Mouse (Mus musculus): ENCODE measurements at regions not wholly inside any gene's neighbourhood (a gene's known extent, or its start where the extent isn't known, plus 50 kb on each side); places are given as distances from the start of the nearest gene placed in this dataset.
"Not testable (repeated sequence)": the region's sequence is repeated elsewhere in the genome, so short reads cannot be mapped to it uniquely, and the experiment has no call there.

DNA sequence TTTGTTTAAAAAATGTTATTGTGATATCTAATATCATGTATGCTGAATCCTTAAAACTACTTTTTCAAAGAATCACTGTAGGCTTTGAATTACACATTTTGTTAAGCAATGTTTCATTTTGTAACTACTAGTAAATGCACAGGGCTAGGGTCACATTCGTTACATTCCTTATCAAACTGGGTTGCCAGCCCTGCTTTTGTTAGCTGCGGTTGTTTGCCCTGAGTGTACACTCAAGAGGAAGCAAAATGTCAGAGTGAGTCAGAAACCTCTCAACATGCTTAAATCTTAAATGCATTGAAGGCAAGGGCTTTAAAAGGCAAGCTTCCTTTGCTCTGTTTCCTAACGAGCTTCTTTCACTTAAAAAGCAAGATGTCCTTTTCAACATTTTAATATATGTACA, 193.6 kb upstream of the Daam1 start:
- intact Hi-C loops (cut with DNase I; ENCODE audit: low total_unique reads): no loop called here
- no peak for DNase-seq

DNA sequence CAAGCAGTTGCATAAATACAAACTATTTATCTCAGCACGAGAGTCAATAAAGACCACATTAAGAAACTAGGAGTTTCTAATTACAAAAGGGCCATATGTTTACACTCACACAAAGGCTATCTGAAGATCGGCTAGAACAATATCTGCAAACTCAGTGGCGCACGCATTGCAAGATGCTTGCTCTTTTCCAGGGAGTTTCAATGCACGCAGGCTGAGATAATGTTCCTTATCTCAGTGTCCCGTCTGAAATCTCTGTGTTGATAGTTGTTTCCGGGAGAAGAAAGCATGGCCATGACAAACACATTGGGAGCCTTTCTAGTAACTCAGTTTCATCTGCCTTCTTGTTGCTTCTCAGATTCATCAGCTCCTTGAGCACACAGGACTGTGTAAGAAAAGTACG, 192.6 kb upstream of the Daam1 start:
- DNase-seq: no peak
- intact Hi-C loops (cut with DNase I; ENCODE audit: low total_unique reads): no loop called here

DNA sequence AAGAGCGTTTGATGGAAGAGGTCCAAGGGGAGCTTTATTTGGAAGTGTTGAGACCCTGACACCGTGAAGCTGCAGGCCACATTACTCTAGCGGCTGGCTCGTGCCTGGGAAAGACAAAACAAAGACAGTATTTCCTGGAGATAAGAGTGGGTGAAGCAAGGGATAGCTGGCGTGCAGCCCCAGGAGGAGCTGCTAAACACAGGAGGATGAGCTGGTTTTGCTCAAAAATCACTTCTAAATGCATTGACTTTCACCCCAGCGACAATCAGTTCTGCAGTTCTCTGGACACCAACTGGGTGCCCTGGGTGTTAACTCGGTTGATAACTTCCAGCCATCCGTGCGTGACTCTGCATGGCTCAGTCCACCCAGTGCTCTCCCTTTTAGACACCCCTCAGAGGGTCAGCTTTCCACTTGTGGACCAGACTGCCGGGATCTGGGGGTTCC, 190.8 kb upstream of the Daam1 start:
- intact Hi-C loops (cut with DNase I; ENCODE audit: low total_unique reads): no loop called here
- DNase-seq: peak; percentile 26

DNA sequence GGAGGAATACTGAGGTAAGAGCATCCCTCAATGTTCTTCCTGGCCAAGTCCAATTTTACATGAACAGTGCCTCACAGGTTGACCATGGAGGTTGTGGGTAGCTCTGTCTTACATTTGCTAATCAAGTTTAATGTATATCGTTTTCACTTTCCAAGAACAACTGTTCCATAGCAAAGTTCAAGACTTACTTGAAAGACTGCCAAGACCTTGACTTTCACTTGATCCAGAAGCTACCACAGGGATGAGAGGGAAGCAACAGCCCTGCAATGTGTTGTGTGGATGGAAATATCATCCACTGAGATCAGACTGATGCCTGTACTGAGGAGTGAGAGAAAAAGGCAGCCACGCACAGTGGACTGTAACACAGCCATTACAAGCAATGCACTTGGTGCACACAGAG, 189.4 kb upstream of the Daam1 start:
- intact Hi-C loops (cut with DNase I; ENCODE audit: low total_unique reads): no loop called here
- DNase-seq: no peak

DNA sequence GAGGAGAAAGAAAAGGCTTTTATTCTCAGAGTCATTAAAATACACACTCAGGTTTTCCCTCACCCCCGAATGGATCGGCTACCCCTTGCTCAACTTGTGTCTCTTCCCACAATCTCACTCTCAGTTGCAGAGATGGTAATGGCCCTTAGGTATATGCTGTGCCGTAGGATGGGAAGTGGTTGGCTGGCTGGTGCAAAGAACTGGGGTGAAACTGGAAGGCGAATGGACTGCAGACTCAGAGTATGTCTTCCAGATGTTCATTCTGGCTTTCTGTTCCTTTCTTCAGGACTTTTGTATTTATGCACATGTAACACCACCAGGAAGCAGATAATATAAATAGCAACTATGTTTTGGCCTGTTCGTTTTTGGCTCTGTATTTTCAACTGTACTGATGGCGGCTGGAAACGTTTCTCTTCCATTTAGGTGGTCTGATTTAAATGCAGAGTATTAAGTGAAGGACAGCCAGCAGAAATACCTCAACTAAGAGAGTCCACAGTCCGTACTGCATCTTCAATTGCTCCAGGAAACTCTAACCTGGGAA, 188.0 kb upstream of the Daam1 start:
- DNase-seq: no peak
- intact Hi-C loops (cut with DNase I; ENCODE audit: low total_unique reads): no loop called here

DNA sequence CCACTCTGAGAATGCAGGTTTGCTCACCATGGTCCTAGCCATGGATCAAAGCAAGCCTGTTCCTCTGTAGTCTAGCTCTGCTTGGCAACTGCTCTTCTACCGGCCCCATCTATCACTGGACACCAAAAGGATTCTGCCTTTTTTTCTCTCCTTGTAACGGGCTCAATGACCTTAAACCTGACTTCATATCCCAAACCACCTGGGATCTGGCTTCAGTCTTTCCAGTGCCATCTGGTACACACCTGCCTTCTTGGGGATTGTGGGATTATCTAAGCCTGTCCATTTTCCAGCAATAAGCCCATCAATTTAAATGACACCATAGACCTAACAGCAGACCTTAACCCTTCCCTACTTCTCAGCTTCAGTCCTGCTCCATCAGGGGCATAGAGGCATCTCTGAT, 179.6 kb upstream of the Daam1 start:
- no peak for DNase-seq

DNA sequence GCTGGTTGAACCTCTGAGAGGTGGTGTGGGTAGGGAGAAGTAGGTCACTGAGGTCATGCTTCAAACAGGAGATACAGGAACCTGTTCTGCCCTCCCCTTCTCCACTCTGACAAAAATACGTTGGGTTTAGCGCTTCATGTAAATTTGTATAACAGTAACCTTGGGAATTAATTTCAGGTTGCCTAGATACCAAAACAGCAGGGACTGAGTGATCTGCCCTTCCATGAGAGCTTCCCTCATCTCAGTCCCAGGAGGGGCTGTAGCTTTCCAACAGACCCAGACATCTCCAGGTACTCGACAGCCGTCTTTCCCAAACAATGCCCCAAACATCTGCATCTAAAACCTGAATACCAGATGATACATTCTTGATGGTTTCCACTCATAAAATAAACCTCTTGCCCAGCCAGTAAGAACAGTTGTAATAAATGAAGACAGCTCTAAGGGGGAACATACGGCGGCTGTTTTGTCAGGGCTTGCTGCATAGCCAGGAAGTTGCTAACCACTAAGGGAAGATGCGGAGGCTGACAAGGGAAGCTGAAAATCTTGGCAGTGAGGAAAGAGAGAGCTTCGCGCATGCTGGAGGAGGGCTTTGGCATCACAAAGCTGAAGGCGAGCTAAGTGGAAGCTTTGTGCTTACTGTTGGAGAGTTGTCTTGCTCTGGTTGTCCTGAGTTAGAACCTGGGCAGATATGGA, 137.4 kb upstream of the Daam1 start:
- intact Hi-C loops (cut with DNase I; ENCODE audit: low total_unique reads): no loop called here
- peak; percentile 16 for DNase-seq

More for the DNA sequence above, 179.6 kb upstream of the Daam1 start:
- intact Hi-C loops (cut with DNase I; ENCODE audit: low total_unique reads): no loop called here

DNA sequence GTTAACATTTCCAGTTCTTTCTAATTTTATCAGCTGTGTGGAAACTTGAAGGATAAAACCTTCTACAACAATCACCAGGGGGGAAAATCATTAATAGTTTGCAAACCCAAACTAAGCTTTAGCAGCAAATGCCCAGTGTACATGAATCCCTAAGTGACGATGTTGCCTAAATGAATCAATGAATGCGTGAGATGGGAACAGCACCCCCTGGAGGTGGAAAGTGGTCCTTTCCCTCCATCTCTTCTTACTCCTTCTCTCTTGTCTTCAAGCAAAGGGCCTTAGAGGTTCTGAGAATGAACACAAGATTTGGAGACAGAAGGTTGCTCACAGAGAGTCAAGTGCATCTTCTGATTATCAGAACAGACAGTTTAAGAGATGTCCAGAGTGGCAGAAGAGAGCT, 129.1 kb upstream of the Daam1 start:
- DNase-seq: peak; percentile 22
- intact Hi-C loops (cut with DNase I; ENCODE audit: low total_unique reads): loop anchor here (10.0 kb wide), 1 partner anchor 507 kb away; no protein-coding TSS in a partner anchor

DNA sequence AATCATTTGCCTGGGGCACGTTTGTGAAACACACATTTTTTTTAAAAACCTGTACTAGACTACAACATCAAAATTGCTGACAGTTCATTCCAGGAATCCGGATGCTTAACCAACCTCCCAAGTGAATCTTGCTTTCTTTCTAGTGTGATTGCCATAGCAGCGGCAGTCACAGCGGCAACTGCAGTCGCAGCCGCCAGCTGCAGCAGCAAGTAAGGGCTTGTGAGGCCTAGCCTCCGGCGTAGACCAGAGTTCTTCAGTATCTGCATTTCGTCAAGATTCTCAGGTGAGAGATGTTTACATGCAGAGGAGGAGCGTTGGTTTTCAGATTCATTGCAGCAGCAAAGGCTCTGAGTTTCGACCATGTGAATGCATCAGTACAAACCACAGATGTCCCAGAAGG, 128.7 kb upstream of the Daam1 start:
- DNase-seq: no peak
- intact Hi-C loops (cut with DNase I; ENCODE audit: low total_unique reads): loop anchor here (10.0 kb wide), 1 partner anchor 507 kb away; no protein-coding TSS in a partner anchor

DNA sequence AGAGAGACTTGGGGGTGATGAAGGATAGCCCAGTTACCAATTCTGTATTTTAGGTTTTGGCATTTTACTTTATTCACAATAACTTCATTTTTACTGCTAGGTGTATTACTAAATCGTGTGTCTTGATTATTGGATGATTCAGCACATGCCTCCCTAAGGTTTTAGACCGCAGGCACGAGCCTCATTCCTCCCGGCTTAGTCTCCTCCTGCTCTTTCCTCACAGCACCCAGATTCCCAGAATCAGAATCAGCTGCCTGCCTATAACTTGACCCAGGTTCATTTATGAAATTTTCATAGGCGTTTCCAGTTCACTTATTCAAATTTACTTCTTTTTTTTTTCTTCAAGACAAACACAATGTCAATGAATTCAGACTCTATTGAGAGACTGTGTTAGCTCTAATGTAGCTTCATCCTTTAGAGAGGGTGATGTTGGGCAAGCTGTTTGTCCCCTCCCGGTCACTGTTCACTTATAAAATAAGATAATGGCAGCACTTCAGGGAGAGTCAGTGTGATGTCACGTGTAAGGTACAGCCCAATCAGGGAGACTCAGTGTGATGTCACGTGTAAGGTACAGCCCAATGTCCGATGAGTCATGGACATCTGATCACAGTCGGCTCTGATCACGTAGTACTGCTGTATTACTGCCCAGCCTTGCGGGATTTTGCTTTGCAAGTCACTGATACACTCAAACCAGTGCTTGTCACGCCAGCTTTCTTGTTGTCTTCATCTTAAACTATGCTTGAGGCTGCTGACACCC, 127.6 kb upstream of the Daam1 start:
- intact Hi-C loops (cut with DNase I; ENCODE audit: low total_unique reads): loop anchor here (10.0 kb wide), 1 partner anchor 509 kb away; no protein-coding TSS in a partner anchor
- no peak for DNase-seq

DNA sequence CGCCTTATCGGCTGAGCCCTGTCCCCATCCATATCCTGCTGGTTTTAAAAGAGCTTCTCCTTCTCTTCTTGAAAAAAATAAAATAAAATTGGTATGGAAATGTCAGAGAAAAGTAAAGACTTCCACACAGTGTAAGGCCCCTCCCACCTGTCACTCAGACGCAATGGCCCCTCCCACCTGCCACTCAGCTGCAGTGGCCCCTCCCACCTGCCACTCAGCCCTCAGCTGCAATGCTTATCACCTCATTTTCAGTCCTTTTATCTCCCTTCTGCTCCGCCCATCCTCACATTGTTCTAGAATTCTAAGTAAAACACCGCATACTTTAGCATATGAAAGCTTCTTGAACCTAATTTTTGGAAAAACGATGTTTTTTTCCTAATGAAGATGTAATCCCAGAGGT, 126.4 kb upstream of the Daam1 start:
- intact Hi-C loops (cut with DNase I; ENCODE audit: low total_unique reads): loop anchor here (10.0 kb wide), 1 partner anchor 510 kb away; no protein-coding TSS in a partner anchor
- no peak for DNase-seq

DNA sequence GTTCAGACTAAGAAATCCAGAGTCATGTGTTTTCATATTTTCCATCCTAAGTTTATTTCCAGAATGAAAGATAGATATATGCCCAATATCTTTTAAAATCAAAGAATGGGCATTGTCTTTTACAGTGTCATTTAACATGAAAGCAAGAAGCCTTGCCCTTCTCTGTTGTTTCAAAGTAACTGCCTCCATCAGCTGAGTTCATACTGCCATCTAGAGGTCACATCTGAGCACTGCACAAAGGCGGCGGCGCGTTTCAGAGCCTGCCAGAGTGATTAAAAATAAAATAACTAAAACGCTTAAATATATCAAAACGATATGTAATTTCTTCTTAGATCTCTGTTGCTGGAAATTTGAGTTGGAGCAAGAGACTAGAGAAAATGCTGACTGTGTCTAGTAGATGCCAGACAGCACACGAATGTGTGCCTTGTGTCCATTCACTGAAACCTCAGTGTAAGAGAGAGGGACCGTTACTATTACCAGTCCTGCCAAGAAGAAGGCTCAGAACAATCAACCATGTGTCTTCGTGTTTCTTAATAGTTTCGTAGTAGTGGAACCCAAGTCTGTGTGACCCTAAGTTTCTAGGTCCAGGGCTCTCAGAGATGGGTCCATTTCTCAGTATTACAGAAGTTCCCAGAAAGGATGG, 123.0 kb upstream of the Daam1 start:
- DNase-seq: peak; percentile 41
- intact Hi-C loops (cut with DNase I; ENCODE audit: low total_unique reads): loop anchor here (5.0 to 10.0 kb wide), 2 partner anchors 396 to 513 kb away; no protein-coding TSS in a partner anchor

DNA sequence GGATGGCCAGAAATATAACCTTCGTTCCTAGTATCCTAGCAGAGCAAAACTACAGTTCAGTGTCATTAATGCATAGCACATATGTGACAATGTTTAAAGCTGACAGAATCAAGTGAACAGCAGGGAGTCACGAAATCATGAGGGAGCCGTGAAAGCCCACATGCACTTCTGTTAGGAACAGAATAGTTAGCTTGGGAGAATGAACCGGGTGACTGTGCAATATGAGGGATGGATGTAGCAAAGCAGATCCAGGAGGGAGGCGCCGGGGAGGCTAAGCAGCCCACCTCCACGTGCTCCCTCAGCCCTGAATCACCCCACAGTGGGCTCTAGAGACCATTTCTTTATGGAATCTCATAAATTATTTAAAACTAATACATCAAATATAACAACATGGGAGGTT, 116.3 kb upstream of the Daam1 start:
- intact Hi-C loops (cut with DNase I; ENCODE audit: low total_unique reads): no loop called here
- no peak for DNase-seq

DNA sequence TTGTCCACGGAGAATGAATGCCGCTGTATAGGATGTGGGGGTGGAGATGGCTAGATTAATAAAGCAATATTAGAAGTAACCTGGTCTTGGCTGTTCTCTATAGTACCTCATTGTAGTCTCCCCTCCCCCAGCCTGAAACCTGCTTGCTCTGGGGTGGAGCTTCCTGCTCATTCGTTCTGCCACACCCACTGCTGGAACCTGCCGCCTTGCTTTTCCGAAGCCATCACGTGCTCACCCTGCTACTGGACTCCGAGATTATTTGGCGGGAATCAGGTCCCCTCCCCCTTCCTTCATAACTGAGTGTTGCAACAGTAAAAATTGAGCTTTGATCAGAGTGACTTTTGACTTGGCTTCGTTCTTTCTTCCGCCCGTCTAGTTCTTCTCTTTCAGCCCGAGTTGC, 112.5 kb upstream of the Daam1 start:
- DNase-seq; intact Hi-C loops (cut with DNase I; ENCODE audit: low total_unique reads): not testable (repeated sequence)

DNA sequence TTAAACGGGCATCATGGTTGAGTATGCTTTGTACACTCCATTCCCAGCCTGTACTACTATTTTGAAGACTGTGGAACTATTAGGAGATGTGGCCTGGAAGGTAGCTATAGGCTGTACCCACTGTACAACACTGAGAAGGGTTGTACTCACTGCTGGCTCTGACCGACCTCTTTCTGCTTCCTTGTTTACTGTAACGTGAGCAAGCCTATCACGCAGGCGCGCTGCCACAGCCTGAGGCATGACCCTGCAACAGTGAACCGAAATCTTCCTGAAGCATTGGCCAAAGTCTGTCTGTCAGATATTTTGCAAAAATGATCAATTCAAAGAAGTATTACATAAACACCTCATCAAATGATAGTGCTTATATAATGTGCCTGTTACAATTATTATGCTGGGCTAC, 112.0 kb upstream of the Daam1 start:
- intact Hi-C loops (cut with DNase I; ENCODE audit: low total_unique reads): no loop called here
- no peak for DNase-seq

DNA sequence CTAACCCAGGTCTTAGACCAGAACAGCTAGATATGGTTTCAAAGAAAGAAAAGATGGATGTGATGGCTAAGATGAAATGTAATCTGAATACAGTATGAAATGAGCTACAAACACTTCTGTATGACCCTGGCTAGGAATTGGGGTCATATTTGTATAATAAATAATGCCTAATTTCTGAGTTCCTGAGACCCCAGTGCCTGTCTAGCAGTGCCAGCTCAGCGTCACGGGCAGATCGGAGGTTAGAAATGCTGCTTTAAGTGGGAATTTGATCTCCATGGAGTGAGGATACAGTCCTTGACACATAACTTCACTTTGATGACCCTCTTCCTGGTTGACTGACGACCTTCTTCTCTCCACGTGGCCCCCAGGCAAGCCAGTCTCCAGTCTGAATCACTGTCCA, 105.7 kb upstream of the Daam1 start:
- intact Hi-C loops (cut with DNase I; ENCODE audit: low total_unique reads): no loop called here
- no peak for DNase-seq

DNA sequence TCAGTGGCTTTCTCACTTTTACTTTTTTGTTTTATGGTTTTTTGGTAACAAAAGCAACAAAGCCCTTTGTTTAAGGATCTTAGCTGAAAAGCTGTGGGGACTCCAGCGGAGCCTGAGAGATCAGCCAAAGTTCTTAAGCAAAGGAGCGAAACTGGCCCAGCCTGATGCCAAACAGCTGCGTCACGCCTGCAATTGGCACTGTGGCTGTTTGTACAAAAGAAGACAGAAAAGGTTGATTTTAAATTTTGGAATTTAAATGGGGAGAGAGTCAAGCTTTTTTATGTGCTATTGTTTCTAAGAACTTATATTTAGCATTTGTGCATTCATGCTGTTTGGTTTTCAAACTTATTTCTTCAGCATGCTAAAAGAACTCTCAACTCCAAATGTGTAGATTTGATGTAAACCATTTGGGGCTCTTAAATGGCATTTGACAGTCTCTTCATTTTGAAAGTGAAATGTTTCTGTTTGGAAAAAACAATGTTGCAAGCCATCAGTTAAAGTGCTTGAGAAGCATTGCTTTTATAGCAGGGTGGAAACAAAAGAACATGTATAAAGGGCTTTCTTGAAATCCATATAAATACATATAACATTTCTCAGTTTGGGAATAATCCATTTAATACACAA, 105.1 kb upstream of the Daam1 start:
- DNase-seq: peak; percentile 77
- intact Hi-C loops (cut with DNase I; ENCODE audit: low total_unique reads): no loop called here

DNA sequence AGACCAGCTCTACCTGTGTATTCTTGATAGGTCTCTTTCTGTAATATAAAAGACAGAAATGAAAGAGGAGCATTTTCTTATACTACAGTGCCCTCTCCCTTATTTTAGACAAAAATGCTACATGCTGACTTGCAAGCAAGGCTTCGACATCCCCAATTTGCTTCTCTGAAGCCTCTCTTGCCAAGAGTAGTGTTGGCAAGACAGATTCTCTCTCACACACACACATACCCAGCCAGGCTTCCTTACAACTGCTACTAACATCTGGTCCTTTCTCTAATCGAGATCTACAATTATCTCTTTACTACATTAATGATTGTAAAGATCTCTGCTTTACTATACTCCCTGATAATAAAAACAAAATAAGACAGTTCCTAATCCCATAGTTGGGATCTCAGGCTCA, 87.5 kb upstream of the Daam1 start:
- DNase-seq: no peak
- intact Hi-C loops (cut with DNase I; ENCODE audit: low total_unique reads): no loop called here

DNA sequence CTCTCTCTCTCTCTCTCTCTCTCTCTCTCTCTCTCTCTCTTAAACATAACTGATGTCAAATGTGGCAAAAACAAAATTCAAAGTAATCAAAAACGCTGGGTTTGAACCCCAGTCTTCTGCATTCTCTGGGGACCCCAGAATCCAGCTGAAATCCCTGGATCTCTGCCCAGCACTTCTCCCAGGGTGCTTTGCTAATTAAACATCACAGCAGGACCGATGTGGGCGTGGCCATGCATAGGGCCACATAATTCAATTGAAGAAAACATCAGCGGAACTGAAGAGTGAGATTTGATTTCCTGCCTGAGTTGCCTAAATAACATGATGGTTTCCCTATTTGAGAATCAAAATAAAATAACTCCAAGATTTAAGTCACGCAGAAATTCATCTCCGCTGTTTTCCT, 84.9 kb upstream of the Daam1 start:
- peak; percentile 54 for DNase-seq
- intact Hi-C loops (cut with DNase I; ENCODE audit: low total_unique reads): loop anchor here (5.0 kb wide), 1 partner anchor 676 kb away; no protein-coding TSS in a partner anchor

DNA sequence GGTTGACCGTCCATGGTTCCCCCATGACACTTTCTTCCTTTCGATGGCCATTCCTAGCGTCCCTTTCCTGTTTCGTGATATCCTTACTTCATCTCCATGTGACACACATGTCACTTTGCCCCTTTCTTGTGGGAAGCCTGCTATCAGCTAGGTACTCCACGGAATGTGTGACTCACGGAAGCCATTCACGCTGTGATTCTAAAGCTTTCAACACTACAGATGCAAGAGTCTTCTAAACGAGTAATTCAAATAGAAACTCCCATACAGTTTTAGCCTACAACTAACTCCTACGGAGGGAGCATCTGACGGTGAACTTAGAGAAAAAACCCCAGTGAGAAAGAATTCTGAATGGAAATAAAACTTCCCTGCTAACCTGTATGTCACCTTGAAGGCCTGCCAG, 83.5 kb upstream of the Daam1 start:
- intact Hi-C loops (cut with DNase I; ENCODE audit: low total_unique reads): loop anchor here (5.0 kb wide), 1 partner anchor 675 kb away; no protein-coding TSS in a partner anchor
- DNase-seq: no peak

Data from gastrocnemius, postnatal 14 days (tissue).